Mouse (Mus musculus) MEL (cell line): ENCODE measurements around the gene Adat3. TPM values are rescaled to one million over a fixed set of nuclear protein-coding genes. Genes with fewer than 3 reads are reported as not detected.

Source experiments
- DNase-seq: peaks from one replicate; pipeline ENCODE4 v3.0.0; 2011; ENCODE audit warnings: low read depth, low spot score
- H3K27ac ChIP-seq: 2 replicates; pipeline ENCODE4 v1.5.1; 2012; ENCODE audit warnings: low read depth, mild to moderate bottlenecking, control low read depth, low read length, moderate library complexity; ENCODE audit not compliant: control insufficient read depth
- H3K27me3 ChIP-seq, 2 experiments: fragments of 150-350 bp in 1 of 2; sonication (generic) in 1 of 2; 2 replicates each; pipeline ENCODE4 v1.6.1; 2012; ENCODE audit warnings: low read length in 2 of 2, mild to moderate bottlenecking in 2 of 2, improper control_type of control experiment in 1 of 2, moderate library complexity in 1 of 2; ENCODE audit not compliant: insufficient read depth in 2 of 2, control insufficient read depth in 1 of 2
- H3K36me3 ChIP-seq, 2 experiments: 2 replicates each; pipeline ENCODE4 v1.6.1; 2012 to 2014; ENCODE audit warnings: low read length in 2 of 2, improper control_type of control experiment in 1 of 2, inconsistent platforms in 1 of 2, mild to moderate bottlenecking in 1 of 2; ENCODE audit not compliant: insufficient read depth in 2 of 2, control insufficient read depth in 1 of 2
- H3K4me1 ChIP-seq, 2 experiments: fragments of 150-350 bp in 1 of 2; sonication (generic) in 1 of 2; 2 replicates each; pipeline ENCODE4 v1.6.1; 2012; ENCODE audit warnings: low read length in 2 of 2, improper control_type of control experiment in 1 of 2, mild to moderate bottlenecking in 1 of 2; ENCODE audit not compliant: insufficient read depth in 2 of 2, control insufficient read depth in 1 of 2
- H3K4me3 ChIP-seq, 2 experiments: fragments of 150-350 bp in 1 of 2; sonication (generic) in 1 of 2; 2 replicates each; pipeline ENCODE4 v1.5.1; 2012; ENCODE audit warnings: low read depth in 2 of 2, low read length in 2 of 2, mild to moderate bottlenecking in 2 of 2, moderate library complexity in 2 of 2, control low read depth in 1 of 2, improper control_type of control experiment in 1 of 2; ENCODE audit not compliant: control insufficient read depth in 1 of 2, insufficient read depth in 1 of 2
- H3K79me2 ChIP-seq: 2 replicates; pipeline ENCODE4 v1.6.1; 2012; ENCODE audit warnings: mild to moderate bottlenecking, low read length, moderate library complexity; ENCODE audit not compliant: control insufficient read depth, poor library complexity, insufficient read depth
- H3K9ac ChIP-seq: 2 replicates; pipeline ENCODE4 v1.6.1; 2012; ENCODE audit warnings: low read depth, mild to moderate bottlenecking, control low read depth, low read length, moderate library complexity; ENCODE audit not compliant: control insufficient read depth, poor library complexity, severe bottlenecking
- H3K9me3 ChIP-seq: fragments of 150-350 bp; sonication (generic); replicated peaks from 2 replicates; pipeline ENCODE4 v1.6.1; 2012; ENCODE audit warnings: mild to moderate bottlenecking, low read length, improper control_type of control experiment, moderate library complexity; ENCODE audit not compliant: insufficient read depth
- CHD2 ChIP-seq: IDR thresholded peaks from 2 replicates; pipeline ENCODE4 v1.6.1; 2011; ENCODE audit warnings: low read length, improper control_type of control experiment
- CTCF ChIP-seq, 3 experiments: IDR thresholded peaks in 2 of 3; conservative IDR thresholded peaks in 1 of 3; 2 replicates each; pipeline ENCODE4 v1.5.1; 2011 to 2012; ENCODE audit warnings: low read length in 3 of 3, low read depth in 2 of 3, mild to moderate bottlenecking in 2 of 3, improper control_type of control experiment in 1 of 3, inconsistent platforms in 1 of 3, mixed read lengths in 1 of 3, moderate library complexity in 1 of 3; ENCODE audit not compliant: control insufficient read depth in 1 of 3, insufficient read depth in 1 of 3, poor library complexity in 1 of 3, severe bottlenecking in 1 of 3
- E2F4 ChIP-seq: IDR thresholded peaks from 2 replicates; pipeline ENCODE4 v1.6.1; 2011; ENCODE audit warnings: low read depth, low read length, improper control_type of control experiment, borderline replicate concordance
- EP300 ChIP-seq, 2 experiments: IDR thresholded peaks; 2 replicates each; pipeline ENCODE4 v1.6.1; 2011; ENCODE audit warnings: improper control_type of control experiment in 2 of 2, low read length in 2 of 2, low read depth in 1 of 2, mild to moderate bottlenecking in 1 of 2
- ETS1 ChIP-seq: IDR thresholded peaks from 2 replicates; pipeline ENCODE4 v1.6.1; 2012; ENCODE audit warnings: low read depth, mild to moderate bottlenecking, inconsistent platforms, low read length, improper control_type of control experiment, moderate library complexity
- GABPA ChIP-seq: IDR thresholded peaks from 2 replicates; pipeline ENCODE4 v1.6.1; 2012; ENCODE audit warnings: low read depth, mild to moderate bottlenecking, inconsistent platforms, low read length, improper control_type of control experiment, moderate library complexity
- GATA1 ChIP-seq: IDR thresholded peaks from 2 replicates; pipeline ENCODE4 v1.6.1; 2011; ENCODE audit warnings: low read depth, low read length, improper control_type of control experiment
- HCFC1 ChIP-seq: IDR thresholded peaks from 2 replicates; pipeline ENCODE4 v1.6.1; 2012; ENCODE audit warnings: low read depth, mild to moderate bottlenecking, inconsistent platforms, low read length, improper control_type of control experiment, moderate library complexity
- JUND ChIP-seq: IDR thresholded peaks from 2 replicates; pipeline ENCODE4 v1.6.1; 2011; ENCODE audit warnings: low read depth, mild to moderate bottlenecking, improper control_type of control experiment, low read length
- MAFK ChIP-seq: IDR thresholded peaks from 2 replicates; pipeline ENCODE4 v1.6.1; 2011; ENCODE audit warnings: low read depth, mild to moderate bottlenecking, low read length, improper control_type of control experiment, borderline replicate concordance
- MAZ ChIP-seq: IDR thresholded peaks from 2 replicates; pipeline ENCODE4 v1.6.1; 2012; ENCODE audit warnings: low read depth, mild to moderate bottlenecking, inconsistent platforms, low read length, improper control_type of control experiment
- MEF2A ChIP-seq: IDR thresholded peaks from 2 replicates; pipeline ENCODE4 v1.6.1; 2014; ENCODE audit warnings: low read depth, mild to moderate bottlenecking, inconsistent platforms, low read length, improper control_type of control experiment; ENCODE audit not compliant: poor library complexity, insufficient replicate concordance, severe bottlenecking; ENCODE audit errors: extremely low read depth
- MXI1 ChIP-seq: IDR thresholded peaks from 2 replicates; pipeline ENCODE4 v1.6.1; 2011; ENCODE audit warnings: mild to moderate bottlenecking, low read depth, low read length, improper control_type of control experiment
- MYB ChIP-seq: IDR thresholded peaks from 2 replicates; pipeline ENCODE4 v1.6.1; 2011; ENCODE audit warnings: mild to moderate bottlenecking, low read depth, low read length, improper control_type of control experiment
- MYC ChIP-seq: IDR thresholded peaks from 2 replicates; pipeline ENCODE4 v1.6.1; 2011; ENCODE audit warnings: low read depth, mild to moderate bottlenecking, low read length, improper control_type of control experiment, moderate library complexity
- NELFE ChIP-seq: IDR thresholded peaks from 2 replicates; pipeline ENCODE4 v1.6.1; 2011; ENCODE audit warnings: low read depth, low read length, improper control_type of control experiment
- NRF1 ChIP-seq: IDR thresholded peaks from 2 replicates; pipeline ENCODE4 v1.6.1; 2014; ENCODE audit warnings: low read depth, mild to moderate bottlenecking, inconsistent platforms, low read length, improper control_type of control experiment, moderate library complexity; ENCODE audit not compliant: poor library complexity, insufficient read depth, severe bottlenecking
- POLR2A ChIP-seq, 2 experiments: IDR thresholded peaks; 2 replicates each; pipeline ENCODE4 v1.6.1; 2011 to 2012; ENCODE audit warnings: low read length in 2 of 2, mild to moderate bottlenecking in 2 of 2, control low read depth in 1 of 2, improper control_type of control experiment in 1 of 2, low read depth in 1 of 2, moderate library complexity in 1 of 2; ENCODE audit not compliant: control insufficient read depth in 1 of 2, insufficient read depth in 1 of 2, poor library complexity in 1 of 2
- RAD21 ChIP-seq: IDR thresholded peaks from 2 replicates; pipeline ENCODE4 v1.6.1; 2011; ENCODE audit warnings: mild to moderate bottlenecking, low read depth, low read length, improper control_type of control experiment
- RCOR1 ChIP-seq: IDR thresholded peaks from 2 replicates; pipeline ENCODE4 v1.6.1; 2012; ENCODE audit warnings: low read depth, mild to moderate bottlenecking, inconsistent platforms, low read length, improper control_type of control experiment
- SIN3A ChIP-seq: IDR thresholded peaks from 2 replicates; pipeline ENCODE4 v1.6.1; 2012; ENCODE audit warnings: low read length, improper control_type of control experiment, inconsistent platforms
- SMC3 ChIP-seq: IDR thresholded peaks from 2 replicates; pipeline ENCODE4 v1.6.1; 2011; ENCODE audit warnings: low read depth, low read length, improper control_type of control experiment
- TBP ChIP-seq: IDR thresholded peaks from 2 replicates; pipeline ENCODE4 v1.8.0; 2011; ENCODE audit warnings: low read depth, low read length, improper control_type of control experiment
- UBTF ChIP-seq: IDR thresholded peaks from 2 replicates; pipeline ENCODE4 v1.6.1; 2012; ENCODE audit warnings: low read depth, mild to moderate bottlenecking, inconsistent platforms, low read length, improper control_type of control experiment, moderate library complexity, borderline replicate concordance; ENCODE audit not compliant: insufficient read depth
- USF1 ChIP-seq: IDR thresholded peaks from 2 replicates; pipeline ENCODE4 v1.6.1; 2014; ENCODE audit warnings: low read depth, mild to moderate bottlenecking, inconsistent platforms, low read length, improper control_type of control experiment, moderate library complexity
- ZC3H11A ChIP-seq: IDR thresholded peaks from 2 replicates; pipeline ENCODE4 v1.6.1; 2012; ENCODE audit warnings: low read depth, mild to moderate bottlenecking, inconsistent platforms, low read length, improper control_type of control experiment
- ZMIZ1 ChIP-seq: IDR thresholded peaks from 2 replicates; pipeline ENCODE4 v1.6.1; 2012; ENCODE audit warnings: low read depth, mild to moderate bottlenecking, inconsistent platforms, low read length, improper control_type of control experiment, moderate library complexity
- polyA plus RNA-seq, 2 experiments: library from polyadenylated mRNA; stranded (reverse) in 1 of 2; unstranded in 1 of 2; fragments of >175 nt in 1 of 2; fragments of >200 nt in 1 of 2; gene quantifications; 2 replicates each; pipeline versions ENCODE4 v1.2.1 to v1.2.4; 2012; ENCODE audit warnings: low replicate concordance in 2 of 2, low read depth in 1 of 2; ENCODE audit not compliant: insufficient read length in 2 of 2, insufficient read depth in 1 of 2, missing spikeins in 1 of 2
- total RNA-seq: library from RNA; depleted of rRNA; stranded (reverse); fragments of 300-350 nt; gene quantifications from 2 replicates; pipeline ENCODE4 v1.2.3, GENCODE M21; 2012

The Adat3 gene
- total and polyA plus RNA-seq, 3 experiments = 7.4 to 7.7 TPM; not detected in 1

DNA sequence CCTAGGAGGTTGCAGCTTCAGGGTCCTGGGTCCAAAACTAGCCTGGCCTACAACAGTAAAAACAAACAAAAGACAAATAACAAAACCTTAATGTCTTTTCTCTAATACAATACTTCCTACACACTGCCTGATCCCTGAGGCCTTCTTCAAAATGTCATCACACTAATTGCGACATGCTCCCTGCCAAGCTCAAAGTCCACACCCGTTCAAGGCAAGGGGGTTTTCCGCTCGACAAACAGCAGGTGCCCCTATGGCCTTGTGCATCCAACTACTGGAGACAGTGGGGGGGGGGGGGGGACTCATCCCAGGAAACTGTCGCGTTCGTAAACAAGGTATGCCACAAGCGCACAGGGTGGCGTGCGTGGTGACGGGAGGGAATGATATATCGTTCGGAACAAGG is 42.1 kb upstream of the Adat3 start:
- TF ChIP-seq SMC3 (no peak), ETS1 (no peak), E2F4 (no peak), GABPA (no peak), JUND (no peak), NELFE (no peak), EP300 (IDR thresholded peaks at IDR 0.05; ENCODE audit: low read depth in 1 of 2, low read length in 2 of 2) (no peak), RCOR1 (no peak)

GRCm38 (mm10) chr10:80561116-80561944 is 41.4 kb upstream of the Adat3 start, which contains the start of gene Rexo1:
TSS of gene Rexo1 (minus strand) at chr10:80561560.
- Histone ChIP-seq H3K27ac (peak within 1 kb of the TSS; percentile 97), H3K79me2 (peaks cover 49% of the 10 kb centered on the region), H3K4me1 (peaks cover 0 to 10% of the 10 kb centered on the region in 2 experiments; a peak in 2 of 4 replicates), H3K4me3 (peak within 1 kb of the TSS; percentile 67 to 97), H3K9me3 (no peaks in the 10 kb centered on the region), H3K27me3 (no peaks in the 10 kb centered on the region), H3K36me3 (peaks cover 0 to 10% of the 10 kb centered on the region in 2 experiments; a peak in 2 of 4 replicates), H3K9ac (peak within 1 kb of the TSS; percentile 96)
- DNase-seq = peak; percentile 98
- TF ChIP-seq RCOR1 (no peak; the same call in 1 of the 2 replicates), CHD2 (no peak), HCFC1 (peak; percentile 95), TBP (peak; percentile 78), MAZ (no peak), NRF1 (no peak), ZMIZ1 (no peak; the same call in 1 of the 2 replicates), MYC (peak; percentile 69; the same call in 1 of the 2 replicates), ZC3H11A (no peak), USF1 (0 out of 2 replicates have a peak, but pooled peaks have one; percentile 18), CTCF (IDR thresholded peaks at IDR 0.05 in 2 of 3, conservative IDR thresholded peaks at IDR 0.05 in 1 of 3; ENCODE audit: control insufficient read depth in 1 of 3, insufficient read depth in 1 of 3, low read depth in 2 of 3, low read length in 3 of 3, poor library complexity in 1 of 3, severe bottlenecking in 1 of 3) (peak; percentile 67 to 88 (median 86)), SIN3A (peak; percentile 96), POLR2A (IDR thresholded peaks at IDR 0.05; ENCODE audit: control insufficient read depth in 1 of 2, insufficient read depth in 1 of 2, low read depth in 1 of 2, low read length in 2 of 2, poor library complexity in 1 of 2) (peak; percentile 66 to 69; a peak in 3 of 4 replicates), JUND (no peak), MYB (no peak), MAFK (no peak), ETS1 (peak; percentile 28; the same call in 1 of the 2 replicates), RAD21 (peak; percentile 54), UBTF (no peak), MEF2A (no peak), SMC3 (peak; percentile 59), MXI1 (peak; percentile 66), E2F4 (no peak), GATA1 (0 out of 2 replicates have a peak, but pooled peaks have one; percentile 4), EP300 (IDR thresholded peaks at IDR 0.05; ENCODE audit: low read depth in 1 of 2, low read length in 2 of 2) (no peak), NELFE (peak; percentile 53)

More for the DNA sequence above, 42.1 kb upstream of the Adat3 start:
- Histone ChIP-seq H3K36me3 (peaks cover 0 to 10% of the 10 kb centered on the region in 2 experiments; a peak in 2 of 4 replicates), H3K4me1 (peaks cover 0 to 10% of the 10 kb centered on the region in 2 experiments; a peak in 2 of 4 replicates), H3K9me3 (no peaks in the 10 kb centered on the region), H3K79me2 (peaks cover 51% of the 10 kb centered on the region), H3K4me3 (peak overlapping the region; percentile 67 to 97), H3K27me3 (no peaks in the 10 kb centered on the region), H3K9ac (peak overlapping the region; percentile 96), H3K27ac (peak overlapping the region; percentile 97)
- no peak for DNase-seq
